Mouse (Mus musculus): ENCODE results near the gene Zfp764. TPM values are rescaled to one million over a fixed set of nuclear protein-coding genes. Genes with fewer than 3 reads are reported as not detected.
"Not testable (repeated sequence)": the region's sequence is repeated elsewhere in the genome, so short reads cannot be mapped to it uniquely, and the experiment has no call there.

The Zfp764 gene
- polyA plus RNA-seq, 1 experiment: 5.8 TPM

DNA sequence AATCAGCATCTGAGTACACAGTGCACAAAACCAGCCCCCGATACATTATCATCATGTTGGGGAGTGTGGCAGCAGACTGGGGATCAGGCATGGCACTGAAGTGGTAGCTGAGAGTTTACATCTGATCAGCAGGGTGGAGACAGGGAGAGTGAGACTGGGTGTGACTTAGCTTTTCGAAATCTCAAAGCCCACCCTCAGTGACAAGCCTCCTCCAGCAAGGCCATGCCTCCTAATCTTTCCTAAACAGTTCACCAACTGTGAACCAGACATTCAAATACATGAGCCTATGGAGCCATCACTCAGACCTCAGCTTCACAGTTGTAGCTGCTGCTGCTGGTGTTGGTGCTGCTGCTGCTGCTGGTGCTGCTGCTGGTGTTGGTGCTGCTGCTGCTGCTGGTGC is 4.8 kb upstream of the Zfp764 start:
- Histone ChIP-seq H3K27ac (ENCODE audit: insufficient read depth, low read depth, low read length) (no peak overlapping the region), H3K27me3 (ENCODE audit: control insufficient read depth, insufficient read depth, low read length) (no peaks in the 10 kb centered on the region), H3K4me3 (ENCODE audit: low read depth, low read length) (no peak overlapping the region), H3K4me1 (ENCODE audit: control insufficient read depth, insufficient read depth, insufficient read length, low read length) (peaks cover 2% of the 10 kb centered on the region; the same call in 1 of the 2 replicates), H3K36me3 (ENCODE audit: control insufficient read depth, insufficient read depth, low read length) (no peaks in the 10 kb centered on the region)
- 82% methylated on average over 2 of the region's 2 CpGs for WGBS
- TF ChIP-seq CTCF (IDR thresholded peaks at IDR 0.05; ENCODE audit: extremely low read depth, insufficient read length, insufficient replicate concordance, low read depth, low read length): no peak
- no peak for TF ChIP-seq POLR2A (IDR thresholded peaks at IDR 0.05; ENCODE audit: low read depth, low read length)

DNA sequence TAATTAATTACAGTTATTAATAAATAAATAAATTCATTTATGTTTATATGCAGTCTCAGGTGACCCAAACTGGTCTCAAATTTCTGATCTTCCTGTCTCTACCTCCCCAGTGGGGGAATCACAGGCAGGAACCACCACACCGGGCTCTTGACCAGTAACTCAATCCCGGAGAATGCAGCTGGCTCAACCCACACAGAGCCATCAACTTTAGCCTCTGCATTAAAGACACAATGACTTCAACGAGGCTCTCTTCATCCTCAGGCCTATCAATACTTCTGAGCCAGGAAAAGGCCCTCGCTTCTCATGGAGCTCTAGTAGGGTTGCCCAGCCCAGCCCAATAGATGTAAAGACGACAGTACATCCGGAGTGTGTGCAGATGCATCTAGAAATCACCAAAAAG is 2.5 kb downstream of the Zfp764 start:
- not testable (repeated sequence) for H3K27me3 ChIP-seq (ENCODE audit: control insufficient read depth, insufficient read depth, low read length); H3K4me3 ChIP-seq (ENCODE audit: low read depth, low read length); H3K36me3 ChIP-seq (ENCODE audit: control insufficient read depth, insufficient read depth, low read length); H3K27ac ChIP-seq (ENCODE audit: insufficient read depth, low read depth, low read length)
- WGBS: 98% methylated on average over 6 of the region's 6 CpGs
- H3K4me1 ChIP-seq (ENCODE audit: control insufficient read depth, insufficient read depth, insufficient read length, low read length): peaks cover 12% of the 10 kb centered on the region

DNA sequence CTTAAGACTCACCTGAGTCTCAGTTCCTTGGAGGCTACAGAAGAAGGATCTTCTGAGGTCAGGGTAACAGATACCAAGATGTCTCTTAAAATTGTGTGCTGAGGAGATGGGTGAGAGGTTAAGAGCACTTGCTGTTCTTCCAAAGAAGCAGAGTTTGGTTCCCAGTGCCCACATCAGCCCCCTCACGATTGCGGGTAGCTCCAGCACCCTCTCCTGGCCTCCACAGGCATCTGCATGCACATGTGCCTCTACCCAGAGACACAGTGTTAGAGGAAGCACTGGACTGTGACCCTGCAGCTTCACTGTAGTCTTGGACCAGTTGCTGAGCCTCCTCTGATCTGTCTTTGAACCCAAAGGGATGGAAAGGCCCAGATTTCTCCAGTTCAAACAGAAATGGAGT is 3.6 kb downstream of the Zfp764 start:
- H3K4me1 ChIP-seq (ENCODE audit: control insufficient read depth, insufficient read depth, insufficient read length, low read length): peaks cover 12% of the 10 kb centered on the region
- no peak overlapping the region for H3K4me3 ChIP-seq (ENCODE audit: low read depth, low read length)
- no peaks in the 10 kb centered on the region for H3K27me3 ChIP-seq (ENCODE audit: control insufficient read depth, insufficient read depth, low read length)
- TF ChIP-seq POLR2A (IDR thresholded peaks at IDR 0.05; ENCODE audit: low read depth, low read length) (no peak), CTCF (IDR thresholded peaks at IDR 0.05; ENCODE audit: extremely low read depth, insufficient read length, insufficient replicate concordance, low read depth, low read length) (no peak)
- WGBS: 57% methylated on average over 2 of the region's 2 CpGs
- H3K27ac ChIP-seq (ENCODE audit: insufficient read depth, low read depth, low read length): no peak overlapping the region
- peaks cover 1% of the 10 kb centered on the region; the same call in 1 of the 2 replicates for H3K36me3 ChIP-seq (ENCODE audit: control insufficient read depth, insufficient read depth, low read length)

DNA sequence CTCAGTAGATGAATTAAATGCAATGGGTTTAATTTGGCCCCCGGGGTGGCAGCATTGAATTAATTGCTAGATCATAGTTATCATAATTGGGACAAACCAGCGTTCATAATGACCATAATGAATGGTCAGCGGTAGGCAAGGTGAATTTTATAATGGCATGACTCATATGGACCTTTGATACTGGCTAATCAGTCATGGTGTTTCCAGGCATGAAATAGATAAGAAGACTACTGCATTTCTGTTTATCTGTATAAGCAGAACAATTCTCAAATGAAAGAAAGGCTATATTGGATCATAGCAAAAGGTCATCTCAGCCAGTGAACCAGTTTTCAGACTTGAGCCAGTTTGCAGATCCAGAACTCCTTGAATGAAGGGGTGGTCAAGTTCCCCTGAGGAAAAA is 6.3 kb downstream of the Zfp764 start:
- H3K27me3 ChIP-seq (ENCODE audit: control insufficient read depth, insufficient read depth, low read length): no peaks in the 10 kb centered on the region
- no peak for TF ChIP-seq CTCF (IDR thresholded peaks at IDR 0.05; ENCODE audit: extremely low read depth, insufficient read length, insufficient replicate concordance, low read depth, low read length)
- no peak for TF ChIP-seq POLR2A (IDR thresholded peaks at IDR 0.05; ENCODE audit: low read depth, low read length)
- no peak overlapping the region for H3K4me3 ChIP-seq (ENCODE audit: low read depth, low read length)
- WGBS: 25% methylated on average over 3 of the region's 3 CpGs
- H3K36me3 ChIP-seq (ENCODE audit: control insufficient read depth, insufficient read depth, low read length): peaks cover 1% of the 10 kb centered on the region; the same call in 1 of the 2 replicates
- H3K27ac ChIP-seq (ENCODE audit: insufficient read depth, low read depth, low read length): peak overlapping the region; percentile 59
- peaks cover 9% of the 10 kb centered on the region for H3K4me1 ChIP-seq (ENCODE audit: control insufficient read depth, insufficient read depth, insufficient read length, low read length)

DNA sequence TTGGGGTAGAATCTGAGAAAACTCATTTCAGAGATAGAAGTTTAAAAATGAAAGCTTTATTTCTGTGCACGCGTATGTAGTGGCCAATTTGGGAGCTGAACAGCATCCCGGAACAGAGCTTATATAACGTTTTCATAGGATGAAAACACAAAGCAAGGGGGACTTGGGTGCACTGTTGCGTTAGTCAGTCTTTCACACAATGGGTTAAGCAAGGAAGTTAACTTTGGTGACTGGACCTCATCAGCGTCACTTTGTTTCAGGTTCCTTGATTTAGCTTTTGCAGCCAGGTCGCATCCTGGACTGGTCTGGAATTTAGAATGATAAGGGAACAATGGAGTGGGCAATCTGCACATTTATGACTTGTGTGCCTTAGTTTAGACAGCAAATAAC is 12.7 kb downstream of the Zfp764 start:
- Histone ChIP-seq H3K36me3 (ENCODE audit: control insufficient read depth, insufficient read depth, low read length) (peaks cover 8% of the 10 kb centered on the region), H3K4me1 (ENCODE audit: control insufficient read depth, insufficient read depth, insufficient read length, low read length) (peaks cover 11% of the 10 kb centered on the region), H3K27ac (ENCODE audit: insufficient read depth, low read depth, low read length) (peak overlapping the region; percentile 64), H3K27me3 (ENCODE audit: control insufficient read depth, insufficient read depth, low read length) (no peaks in the 10 kb centered on the region), H3K4me3 (ENCODE audit: low read depth, low read length) (peak overlapping the region; percentile 41)
- 1% methylated on average over 7 of the region's 7 CpGs for WGBS
- no peak for TF ChIP-seq POLR2A (IDR thresholded peaks at IDR 0.05; ENCODE audit: low read depth, low read length)
- TF ChIP-seq CTCF (IDR thresholded peaks at IDR 0.05; ENCODE audit: extremely low read depth, insufficient read length, insufficient replicate concordance, low read depth, low read length): no peak

DNA sequence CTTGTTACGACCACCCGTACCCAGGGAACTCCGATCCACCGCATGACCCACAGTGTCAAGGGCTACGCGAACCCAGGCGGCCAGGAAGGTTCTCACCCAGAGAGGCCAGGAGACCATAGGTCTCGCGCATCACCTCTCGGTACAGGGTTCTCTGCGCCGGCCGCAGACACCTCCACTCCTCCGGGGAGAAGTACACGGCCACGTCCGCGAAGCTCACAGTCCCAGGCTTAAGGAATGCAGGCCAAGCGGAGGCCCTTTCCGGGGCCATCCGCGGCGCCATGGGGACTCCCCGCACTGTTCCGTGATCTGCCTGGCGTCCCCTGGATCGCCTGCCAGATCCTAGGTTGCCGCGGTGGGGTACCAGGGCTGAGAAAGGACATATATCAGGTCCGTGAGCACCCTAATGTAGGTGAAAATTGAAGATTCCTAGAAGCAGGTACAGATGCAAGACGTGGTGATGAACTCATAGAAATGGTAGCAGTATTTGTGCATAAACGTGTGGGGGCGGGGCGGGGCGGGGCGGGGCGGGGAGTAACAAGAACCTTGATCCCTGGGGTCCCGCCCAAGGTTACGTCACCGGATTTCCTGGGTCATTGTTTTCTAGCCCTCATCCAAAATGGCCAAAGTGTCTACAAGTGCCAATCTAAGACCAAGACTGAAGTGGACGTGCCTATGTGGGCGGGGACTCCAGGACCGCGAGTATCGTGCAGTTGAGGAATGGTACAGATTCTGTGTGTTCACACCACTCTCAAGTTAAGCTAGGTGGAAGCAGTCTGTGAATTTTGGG is 13.3 kb downstream of the Zfp764 start, which contains the start of gene E430018J23Rik:
TSS of gene E430018J23Rik (minus strand) at position 473 of the 787 bp plus-strand sequence.
- peak within 1 kb of the TSS; percentile 92 for H3K27ac ChIP-seq (ENCODE audit: insufficient read depth, low read depth, low read length)
- TF ChIP-seq POLR2A (IDR thresholded peaks at IDR 0.05; ENCODE audit: low read depth, low read length): no peak; the same call in 1 of the 2 replicates
- TF ChIP-seq CTCF (IDR thresholded peaks at IDR 0.05; ENCODE audit: extremely low read depth, insufficient read length, insufficient replicate concordance, low read depth, low read length): no peak
- H3K4me3 ChIP-seq (ENCODE audit: low read depth, low read length): peak within 1 kb of the TSS; percentile 87
- no peaks in the 10 kb centered on the region for H3K27me3 ChIP-seq (ENCODE audit: control insufficient read depth, insufficient read depth, low read length)
- peaks cover 11% of the 10 kb centered on the region for H3K4me1 ChIP-seq (ENCODE audit: control insufficient read depth, insufficient read depth, insufficient read length, low read length)
- H3K36me3 ChIP-seq (ENCODE audit: control insufficient read depth, insufficient read depth, low read length): peaks cover 8% of the 10 kb centered on the region
- WGBS: under 1% methylated on average over 45 of the region's 45 CpGs

DNA sequence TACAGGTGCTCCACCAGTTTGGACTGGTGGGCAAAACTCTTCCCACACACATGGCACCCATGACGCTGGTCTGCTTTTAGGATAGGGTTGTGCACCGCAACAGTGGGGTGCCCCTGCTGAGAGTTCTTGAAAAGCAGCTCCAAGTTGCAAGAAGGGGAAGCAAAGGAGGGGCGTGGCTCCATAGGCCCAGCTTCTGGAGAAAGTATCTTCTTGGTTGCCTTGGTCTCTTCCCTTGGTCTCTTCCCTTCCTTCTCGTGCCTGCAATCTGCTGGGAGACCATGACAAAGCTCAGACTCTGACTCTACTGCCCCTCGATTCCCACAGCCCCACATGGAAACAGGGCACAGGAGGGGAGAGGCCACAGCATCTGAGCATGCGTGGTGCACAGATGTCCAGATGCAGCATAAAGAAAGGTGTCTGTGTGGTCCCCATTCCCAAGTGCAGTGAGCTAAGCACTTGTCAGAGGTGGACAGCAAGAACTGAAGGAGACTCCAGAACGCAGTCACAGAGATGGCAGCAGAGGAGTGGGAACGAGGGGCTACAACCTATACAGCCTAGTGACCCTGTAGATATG is 14.3 kb downstream of the Zfp764 start:
- Histone ChIP-seq H3K27me3 (ENCODE audit: control insufficient read depth, insufficient read depth, low read length) (no peaks in the 10 kb centered on the region), H3K36me3 (ENCODE audit: control insufficient read depth, insufficient read depth, low read length) (peaks cover 8% of the 10 kb centered on the region), H3K4me3 (ENCODE audit: low read depth, low read length) (peak overlapping the region; percentile 87), H3K4me1 (ENCODE audit: control insufficient read depth, insufficient read depth, insufficient read length, low read length) (peaks cover 9% of the 10 kb centered on the region; the same call in 1 of the 2 replicates), H3K27ac (ENCODE audit: insufficient read depth, low read depth, low read length) (no peak overlapping the region)
- no peak for TF ChIP-seq CTCF (IDR thresholded peaks at IDR 0.05; ENCODE audit: extremely low read depth, insufficient read length, insufficient replicate concordance, low read depth, low read length)
- TF ChIP-seq POLR2A (IDR thresholded peaks at IDR 0.05; ENCODE audit: low read depth, low read length): no peak
- 68% methylated on average over 8 of the region's 8 CpGs for WGBS
